Mouse (Mus musculus): Measurements from ENCODE around the gene Lamc3.
A peak's percentile ranks its signal among the peaks of the same experiment; 100 is the strongest.

Gene Lamc3

DNA sequence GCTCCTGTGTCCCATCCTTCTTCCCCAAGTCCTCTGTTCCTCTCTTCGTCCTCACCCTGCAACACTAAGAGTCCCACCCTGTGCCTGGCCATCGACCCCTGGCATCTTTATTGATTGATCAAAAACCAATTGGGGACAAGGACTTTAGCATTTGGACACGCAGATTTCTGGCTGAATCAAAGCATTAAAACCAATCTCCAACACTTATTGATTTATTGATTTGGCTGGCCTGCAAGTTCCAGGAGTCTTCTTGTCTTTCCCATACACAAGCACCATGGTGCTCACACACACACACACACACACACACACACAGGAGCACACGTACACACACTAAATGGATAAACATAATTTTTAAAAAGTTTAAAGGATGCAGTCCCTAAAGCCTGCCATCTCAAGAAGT lies 55.9 kb downstream of the Lamc3 start:
- no peak for DNase-seq

DNA sequence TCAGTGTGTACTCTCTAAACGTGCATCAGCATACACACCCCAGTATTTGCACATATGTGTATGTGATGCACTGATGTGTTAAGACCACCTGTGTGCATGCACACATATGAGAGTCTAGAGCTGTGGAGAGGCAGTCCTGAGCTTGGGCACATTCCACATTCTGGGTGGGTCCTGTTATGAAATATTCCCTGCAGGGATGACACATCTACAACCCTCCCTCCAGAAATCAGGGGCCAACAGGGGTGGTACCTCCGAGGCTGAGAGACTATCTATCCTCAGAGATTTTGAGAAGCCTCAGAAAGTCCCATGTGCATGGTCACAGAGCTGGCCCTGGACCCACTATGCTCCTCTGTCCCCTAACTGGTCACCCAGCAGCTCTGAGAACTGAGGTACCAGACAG lies 58.5 kb downstream of the Lamc3 start:
- no peak for DNase-seq

- no peak for DNase-seq
These were observed 61.3 kb downstream of the Lamc3 start for GRCm38 (mm10) chr2:31948392-31948791.

DNA sequence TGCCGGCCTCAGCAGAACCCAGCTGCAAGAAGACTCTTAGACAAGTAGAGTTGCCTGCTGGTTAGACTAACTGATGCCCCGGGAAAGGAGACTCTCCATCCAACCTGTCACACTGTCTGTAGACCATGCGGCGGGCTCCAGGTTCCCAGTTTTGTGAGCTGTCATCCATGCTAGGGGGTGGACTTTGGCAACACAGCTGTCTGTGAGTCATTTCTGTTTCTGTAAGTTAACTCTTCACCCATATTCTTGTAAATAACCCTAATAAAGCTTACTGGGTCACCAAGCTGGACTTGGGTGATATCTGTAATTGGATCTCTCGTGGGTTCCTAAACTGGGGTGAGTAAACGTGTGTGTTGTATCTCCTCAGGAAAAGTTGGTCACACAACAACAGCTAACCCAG lies 61.7 kb downstream of the Lamc3 start:
- no peak for DNase-seq

GRCm38 (mm10) chr2:31950058-31950871 lies 63.2 kb downstream of the Lamc3 start, which contains the start of gene Aif1l:
TSS of gene Aif1l (plus strand) at chr2:31950139.
- peak; percentile 75 for DNase-seq

GRCm38 (mm10) chr2:31950966-31951365 lies 63.9 kb downstream of the Lamc3 start:
- DNase-seq: no peak

DNA sequence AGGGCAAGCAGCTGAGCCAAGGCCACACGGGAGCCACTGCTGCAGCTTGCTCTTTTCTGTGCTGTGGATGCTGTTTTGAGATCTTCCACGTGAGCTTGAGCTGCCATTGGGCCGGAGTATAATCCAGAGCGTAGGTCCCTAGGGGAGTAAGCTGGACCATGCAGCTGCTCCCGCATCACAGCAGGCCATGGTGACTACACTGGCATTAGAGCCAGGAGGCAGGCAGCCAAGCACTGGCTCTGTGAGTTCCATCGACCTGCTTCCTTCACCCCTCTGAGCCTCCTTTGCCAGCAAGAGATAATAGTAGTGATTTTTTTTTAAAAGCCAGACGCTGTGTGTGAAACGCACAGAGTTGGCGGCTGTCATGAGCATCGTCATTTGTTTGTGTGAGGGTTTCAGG lies 65.1 kb downstream of the Lamc3 start:
- DNase-seq: no peak

DNA sequence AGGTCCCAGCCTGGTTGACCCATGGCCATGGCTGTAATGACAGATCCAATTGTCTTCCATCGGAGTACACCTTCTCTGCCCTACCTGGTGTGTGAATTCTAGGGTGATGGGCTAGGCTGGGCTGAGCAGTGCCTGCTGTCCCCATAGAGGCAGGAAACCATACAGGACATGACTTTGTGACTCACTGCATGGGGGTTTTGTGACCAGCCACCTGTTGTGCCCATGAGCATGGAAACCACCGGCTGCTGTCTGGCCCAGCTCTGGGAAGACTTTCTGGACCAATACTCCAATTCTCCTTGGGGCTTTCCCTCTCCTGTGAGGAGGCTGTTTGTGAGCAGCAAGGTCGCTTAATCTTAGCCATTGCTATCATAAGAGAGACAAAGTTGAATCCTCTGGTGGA lies 65.6 kb downstream of the Lamc3 start:
- no peak for DNase-seq

DNA sequence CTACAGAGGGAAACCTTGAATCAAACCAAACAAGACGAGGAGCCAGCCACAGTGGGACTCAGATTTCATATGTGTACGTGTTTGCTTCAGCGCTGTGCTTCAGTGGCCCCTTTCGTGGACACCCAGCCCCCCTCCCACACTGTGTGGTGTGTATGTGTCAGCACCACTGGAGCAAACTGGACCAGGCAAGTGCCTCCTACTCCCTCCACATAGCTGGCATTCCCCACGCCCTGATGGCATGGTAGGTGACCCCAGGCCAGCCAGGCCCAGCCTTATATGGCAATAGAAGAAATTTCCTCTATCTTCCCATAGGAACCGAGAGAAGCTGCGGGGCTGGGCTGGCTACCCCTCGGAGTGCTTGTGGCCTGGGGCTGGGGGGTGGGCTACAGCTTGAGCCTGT lies 66.6 kb downstream of the Lamc3 start:
- DNase-seq: no peak

DNA sequence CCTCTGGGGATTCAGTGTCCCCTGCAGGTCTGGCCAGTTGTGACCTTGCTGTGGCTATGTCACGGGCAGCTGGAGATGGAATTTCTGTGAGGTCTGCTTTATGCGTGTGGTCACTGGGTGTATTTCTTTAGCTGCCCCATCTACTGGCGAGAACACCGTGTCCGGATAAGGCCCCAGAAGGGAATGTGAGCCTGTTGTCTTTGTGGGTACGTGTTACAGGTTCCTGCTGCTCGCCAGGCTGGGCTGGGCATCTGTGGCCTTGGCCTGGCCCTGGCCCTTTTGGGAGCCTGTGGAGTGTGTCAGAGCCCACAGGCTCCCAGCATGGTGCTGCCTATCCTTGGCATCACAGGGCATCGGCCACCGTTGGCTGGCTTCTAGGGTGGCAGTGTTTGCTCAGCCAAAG lies 67.7 kb downstream of the Lamc3 start:
- no peak for DNase-seq

DNA sequence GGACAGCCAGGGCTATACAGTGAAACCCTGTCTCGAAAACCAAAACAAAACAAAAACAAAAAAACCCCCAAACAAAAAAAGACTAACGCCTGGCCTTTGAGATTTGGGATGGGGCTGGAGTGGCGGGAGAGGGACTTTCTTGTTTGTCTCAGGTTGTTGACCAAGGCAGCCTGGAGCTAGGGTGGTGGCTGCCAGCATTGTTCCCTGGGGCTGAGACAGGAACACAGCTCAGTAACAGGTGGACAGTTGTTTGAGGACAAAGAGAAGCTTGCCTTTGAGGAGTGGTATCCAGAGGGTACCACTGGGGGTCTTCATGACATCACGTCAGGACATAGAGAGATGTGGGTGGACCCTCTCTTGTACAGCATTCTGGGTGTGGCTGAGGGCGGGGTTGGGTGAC lies 68.6 kb downstream of the Lamc3 start:
- DNase-seq: no peak

GRCm38 (mm10) chr2:31957211-31957610 lies 70.1 kb downstream of the Lamc3 start:
- no peak for DNase-seq

DNA sequence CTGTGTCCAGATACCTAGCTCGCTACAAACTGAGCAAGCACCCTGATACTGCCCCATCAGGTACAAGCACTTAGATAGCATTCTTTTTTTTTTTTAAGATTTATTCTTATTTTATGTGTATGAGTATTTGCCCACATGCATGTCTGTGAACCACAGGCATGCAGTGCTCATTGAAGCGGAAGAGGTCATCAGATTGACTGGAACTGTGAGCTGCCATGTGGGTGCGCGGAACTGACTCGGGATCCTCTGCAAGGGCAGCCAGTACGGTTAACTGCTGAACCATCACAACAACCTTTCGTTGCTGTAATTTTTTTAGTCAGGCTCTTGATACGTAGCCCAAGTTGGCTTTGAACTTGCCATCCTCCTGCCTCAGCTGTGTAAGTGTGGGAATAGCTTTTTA lies 73.9 kb downstream of the Lamc3 start:
- no peak for DNase-seq

DNA sequence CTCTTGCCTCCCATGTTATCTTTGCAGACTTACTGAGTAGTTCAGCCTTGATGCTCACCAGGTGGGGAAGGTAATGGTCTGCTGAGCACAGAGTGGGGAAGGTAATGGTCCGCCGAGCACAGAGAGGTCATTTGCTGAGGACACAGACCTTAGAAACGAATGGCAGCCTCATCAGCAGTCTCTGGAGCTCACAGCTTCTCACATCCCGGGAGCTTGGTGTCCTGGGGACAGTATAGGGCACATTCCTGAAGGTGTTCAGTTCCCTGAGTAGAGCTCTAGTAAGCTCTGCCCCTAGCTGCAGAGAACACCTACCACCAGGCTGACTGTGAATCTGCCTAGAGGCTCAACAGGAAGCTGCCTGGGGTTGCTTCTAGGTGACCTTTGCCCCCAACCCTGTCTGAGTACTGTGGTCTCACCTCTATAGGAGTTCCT lies 74.7 kb downstream of the Lamc3 start:
- DNase-seq: no peak

- no peak for DNase-seq
These were observed 75.6 kb downstream of the Lamc3 start for GRCm38 (mm10) chr2:31962501-31963224.

GRCm38 (mm10) chr2:31963491-31963890 lies 76.4 kb downstream of the Lamc3 start:
- no peak for DNase-seq

DNA sequence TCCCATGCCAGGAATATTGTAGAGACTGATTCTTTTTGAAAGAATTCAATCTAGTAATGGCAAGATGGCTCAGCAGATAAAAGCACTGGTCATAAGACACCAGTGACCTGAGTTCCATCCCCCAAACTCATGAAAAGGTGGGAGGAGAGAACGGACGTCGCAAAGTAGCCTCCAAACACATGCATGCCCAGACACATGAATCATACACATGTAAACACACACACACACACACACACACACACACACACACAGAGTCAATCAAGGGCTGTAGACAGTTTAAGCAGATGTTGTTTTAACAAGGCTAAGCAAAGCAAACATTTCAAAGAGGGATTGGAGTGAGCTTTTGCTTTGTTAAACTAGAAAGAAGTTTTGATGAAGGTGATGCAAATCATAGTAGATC lies 77.1 kb downstream of the Lamc3 start:
- no peak for DNase-seq

DNA sequence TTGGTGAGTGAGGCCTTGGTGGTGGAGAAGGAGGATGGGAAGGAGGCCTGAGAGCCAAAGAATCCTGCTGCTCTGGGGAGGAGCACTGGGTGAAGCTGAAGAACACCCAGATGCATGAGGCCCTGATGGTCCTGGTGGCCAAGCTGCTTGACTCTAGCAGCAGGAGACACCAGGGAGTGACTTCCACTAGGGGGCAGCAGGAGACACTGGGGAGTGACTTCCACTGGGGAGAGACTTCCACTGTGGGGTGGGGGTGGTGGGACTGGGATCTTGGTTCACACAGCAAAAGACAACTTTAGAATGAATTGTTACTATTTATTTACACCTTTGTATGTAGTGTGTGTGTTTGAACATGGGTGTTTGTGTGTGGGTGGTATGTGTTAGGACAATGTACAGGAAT lies 78.0 kb downstream of the Lamc3 start:
- peak; percentile 88 for DNase-seq

DNA sequence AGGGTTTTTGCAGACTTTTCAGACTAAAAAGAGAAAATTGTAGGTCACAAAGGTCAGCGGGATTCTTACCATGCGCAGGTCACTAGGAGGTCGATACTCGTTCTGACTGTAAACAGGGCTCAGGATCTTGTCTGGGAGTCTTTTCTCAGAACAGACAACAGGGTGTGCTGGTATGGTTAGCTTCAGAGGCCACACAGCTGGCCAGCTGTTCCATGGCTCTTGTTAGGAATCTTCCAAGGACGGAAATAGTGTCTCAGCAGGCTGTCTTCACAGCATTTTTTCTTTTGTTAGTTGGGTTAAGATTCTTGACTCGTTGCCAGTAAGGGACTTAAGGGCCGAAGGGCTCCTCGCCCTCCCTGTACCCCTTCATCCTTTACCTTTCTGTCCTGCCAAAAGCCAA lies 79.7 kb downstream of the Lamc3 start:
- no peak for DNase-seq

- no peak for DNase-seq
These were observed 85.5 kb downstream of the Lamc3 start for GRCm38 (mm10) chr2:31972589-31972988.

DNA sequence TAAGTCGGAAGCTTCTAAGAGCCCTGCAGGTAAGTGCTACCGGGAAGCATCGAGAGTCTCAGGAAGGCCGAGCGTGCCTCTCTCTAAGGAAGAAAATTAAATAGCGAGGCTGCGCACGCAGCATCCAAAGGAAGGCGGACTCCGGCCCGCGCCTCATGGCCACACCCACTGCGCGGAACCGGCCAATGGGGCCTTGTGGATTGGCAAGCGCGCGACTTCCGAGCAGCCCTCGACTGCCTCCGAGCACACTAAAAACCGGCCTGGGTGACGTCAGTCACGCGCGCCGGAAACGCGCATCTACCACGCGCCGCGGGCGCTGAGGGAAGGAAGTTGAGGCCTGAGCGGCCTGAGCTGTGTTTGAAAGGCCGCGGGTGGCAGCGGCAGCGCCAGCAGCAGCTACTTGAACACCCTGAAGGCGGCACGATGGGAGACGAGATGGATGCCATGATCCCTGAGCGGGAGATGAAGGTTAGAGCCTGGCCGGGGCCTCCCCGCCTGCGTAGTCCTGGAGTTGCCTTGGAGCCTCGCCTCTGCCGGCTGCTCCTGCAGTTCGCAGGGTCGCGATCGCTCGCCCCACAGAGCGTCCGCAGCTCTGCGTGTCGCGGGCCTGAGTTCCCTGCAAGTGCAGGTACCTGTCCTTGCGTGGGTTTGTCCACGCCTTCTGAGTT lies 87.2 kb downstream of the Lamc3 start, which contains the start of gene Nup214:
TSS of gene Nup214 (plus strand) at position 296 of the 668 bp plus-strand sequence.
- DNase-seq: peak; percentile 99

DNA sequence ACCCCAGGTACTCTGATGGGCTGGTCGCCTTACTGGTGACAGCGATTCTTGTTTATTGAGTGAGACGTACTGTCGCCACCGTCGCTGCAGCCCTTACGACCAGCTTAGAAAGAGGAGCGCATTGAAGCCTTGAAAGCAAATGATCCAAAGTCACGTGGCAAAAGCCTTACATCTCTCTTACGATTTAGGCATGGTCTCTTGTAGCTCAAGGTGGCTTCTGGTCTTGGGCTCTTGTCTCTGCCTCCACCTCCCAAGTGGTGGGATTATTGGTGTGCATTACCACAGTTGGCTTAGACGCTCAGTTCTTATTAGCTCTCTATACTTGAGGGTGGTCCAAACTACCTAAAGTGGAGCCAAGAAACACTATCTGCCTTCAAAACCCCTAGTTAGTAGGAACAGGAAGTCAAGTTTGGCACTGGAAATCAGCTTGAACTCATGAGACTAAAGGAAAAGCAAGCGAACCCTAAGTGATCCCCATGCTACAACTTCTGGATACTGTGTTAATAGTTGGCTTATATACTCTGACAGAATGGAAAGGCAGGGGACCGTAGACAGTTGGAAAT lies 87.8 kb downstream of the Lamc3 start:
- DNase-seq: no peak

DNA sequence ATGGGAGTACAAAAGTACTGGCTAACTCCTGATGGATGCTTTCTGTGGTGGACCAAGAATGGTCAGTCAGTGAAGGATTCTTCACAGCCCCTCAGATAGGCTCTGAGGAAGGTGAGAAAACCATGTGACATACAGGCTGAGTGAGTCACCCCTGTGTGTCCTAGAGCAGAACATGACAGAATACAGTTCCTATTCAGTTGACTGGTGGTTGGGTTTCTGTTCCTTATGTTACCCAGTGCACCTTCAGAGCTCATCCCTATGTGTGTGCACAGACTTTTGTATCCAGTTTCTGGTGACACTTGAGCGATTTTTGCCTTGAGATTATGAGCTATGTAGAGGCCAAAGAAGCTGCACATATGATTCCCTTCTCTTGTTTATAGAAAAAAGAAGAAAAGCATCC lies 100.7 kb downstream of the Lamc3 start:
- DNase-seq: no peak

All from thymus, postnatal 4 days (tissue).